Mouse (Mus musculus) layer of hippocampus, adult 9-11 months (tissue): Measurements from ENCODE around the gene Cbx8.

Experiments
- DNase-seq: peaks from one replicate; pipeline ENCODE4 v3.0.0; 2022

The Cbx8 gene

DNA sequence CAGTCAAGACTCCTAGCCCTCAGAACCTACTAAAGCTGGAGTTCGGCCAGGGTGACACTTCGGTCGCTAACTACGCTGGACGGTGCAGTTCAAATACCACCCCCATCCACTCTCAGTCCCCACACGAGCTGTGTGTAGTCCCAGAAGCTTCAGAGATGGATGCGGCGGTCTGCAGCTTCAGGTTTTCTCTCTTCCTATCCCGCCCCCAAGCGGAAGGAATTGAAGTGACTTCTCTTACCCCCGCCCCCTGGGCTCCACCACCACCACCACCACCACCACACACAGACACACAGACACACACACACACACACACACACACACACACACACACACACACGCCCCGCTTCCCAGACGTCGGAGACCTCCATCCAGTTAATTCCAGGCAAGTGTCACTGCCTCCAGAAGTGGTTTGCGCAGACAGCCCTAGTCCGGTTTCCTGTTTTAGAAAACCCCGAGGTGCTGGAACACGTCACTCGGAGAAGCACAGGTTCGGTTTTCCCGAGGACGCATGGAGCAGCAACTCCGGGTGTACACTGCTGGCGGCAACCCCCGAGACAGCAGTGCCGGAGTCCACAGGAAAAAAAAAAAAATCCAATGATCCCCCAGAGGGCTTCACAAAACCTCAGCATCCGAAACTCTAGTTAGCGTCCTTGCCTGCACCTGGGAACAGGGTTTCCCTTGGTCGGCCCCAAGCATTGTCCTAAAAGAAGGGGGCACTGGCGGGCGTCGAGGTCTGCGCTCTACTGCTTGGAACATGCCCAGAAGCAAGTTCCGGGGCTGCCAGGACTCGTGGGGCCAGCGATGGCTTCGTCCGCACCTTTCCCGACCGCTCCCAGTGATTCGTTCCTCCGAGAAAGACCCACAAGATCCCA is 6.7 kb upstream of the Cbx8 start:
- DNase-seq = no peak

DNA sequence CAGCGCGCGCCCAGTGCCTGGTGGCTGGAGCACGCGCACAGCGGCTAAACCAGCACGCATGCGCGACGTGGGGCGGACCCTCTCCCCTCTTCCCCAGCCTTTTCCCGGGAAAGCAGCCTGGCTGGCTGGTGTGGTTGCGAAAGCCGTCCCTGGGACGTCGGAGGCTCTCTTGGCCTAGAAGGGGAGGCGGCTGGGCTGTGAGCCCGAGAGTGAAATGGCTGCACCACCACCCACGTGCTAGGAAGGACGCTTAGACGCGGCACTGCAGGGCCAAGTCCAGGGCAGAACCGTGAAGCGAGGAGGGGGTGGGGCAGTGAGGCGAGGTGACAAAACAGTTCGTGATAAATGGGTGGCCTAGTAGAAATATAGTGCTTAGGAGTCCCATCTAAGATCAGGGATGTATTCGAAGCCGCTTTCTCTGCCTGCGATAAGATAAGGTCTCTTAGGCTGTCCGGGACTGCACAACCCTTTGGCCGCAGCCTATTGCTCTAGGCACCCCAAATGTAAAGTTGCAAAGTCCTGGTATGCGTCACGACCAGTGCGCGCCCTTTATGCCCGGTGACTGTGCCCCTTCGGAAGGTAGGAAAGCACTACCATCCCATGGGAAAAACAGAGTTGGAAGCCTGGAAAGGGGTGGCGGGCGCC is 6.0 kb upstream of the Cbx8 start:
- no peak for DNase-seq

GRCm38 (mm10) chr11:119044551-119045337 is 4.0 kb upstream of the Cbx8 start:
- no peak for DNase-seq

DNA sequence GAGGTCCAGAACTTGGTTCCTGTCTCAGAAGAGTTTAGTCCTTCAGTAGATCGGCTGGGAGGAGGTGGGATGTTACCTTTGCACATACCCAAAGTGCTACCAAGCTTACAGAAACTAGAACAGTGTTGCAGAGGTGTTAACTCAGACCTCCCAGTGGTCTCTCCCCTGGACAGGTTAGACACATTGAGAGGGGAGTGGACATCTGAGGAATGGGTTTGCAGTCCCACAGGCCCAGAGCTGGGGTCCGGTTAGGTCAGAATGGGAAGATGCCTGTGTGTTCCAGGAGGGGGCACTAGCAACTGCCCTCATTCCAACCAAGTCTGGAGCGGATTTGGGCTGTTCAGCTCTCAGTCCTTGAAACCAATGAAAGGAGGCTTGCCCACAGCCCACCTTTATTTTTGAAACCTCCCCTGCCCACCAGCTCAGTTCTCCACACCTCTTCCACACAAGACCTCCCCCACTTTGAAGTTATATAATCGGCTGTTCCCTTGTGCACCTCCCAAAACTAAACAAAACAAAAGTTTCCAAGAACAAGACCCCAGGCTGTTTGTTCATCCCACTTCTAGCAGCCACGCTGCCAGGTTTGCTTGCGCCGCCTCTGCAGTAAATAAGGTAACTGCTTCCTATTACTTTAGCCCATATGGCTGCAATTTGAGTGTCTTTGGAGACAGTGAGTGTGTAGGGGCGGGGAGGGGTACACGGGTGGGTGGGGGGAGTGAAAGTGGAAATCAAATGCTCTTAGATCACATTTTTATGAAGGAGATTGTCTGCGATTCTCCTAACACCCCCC is 3.2 kb upstream of the Cbx8 start:
- no peak for DNase-seq

GRCm38 (mm10) chr11:119043273-119043540 is 2.4 kb upstream of the Cbx8 start:
- no peak for DNase-seq

- DNase-seq = no peak
These were observed 1.9 kb upstream of the Cbx8 start for GRCm38 (mm10) chr11:119042466-119043272.

DNA sequence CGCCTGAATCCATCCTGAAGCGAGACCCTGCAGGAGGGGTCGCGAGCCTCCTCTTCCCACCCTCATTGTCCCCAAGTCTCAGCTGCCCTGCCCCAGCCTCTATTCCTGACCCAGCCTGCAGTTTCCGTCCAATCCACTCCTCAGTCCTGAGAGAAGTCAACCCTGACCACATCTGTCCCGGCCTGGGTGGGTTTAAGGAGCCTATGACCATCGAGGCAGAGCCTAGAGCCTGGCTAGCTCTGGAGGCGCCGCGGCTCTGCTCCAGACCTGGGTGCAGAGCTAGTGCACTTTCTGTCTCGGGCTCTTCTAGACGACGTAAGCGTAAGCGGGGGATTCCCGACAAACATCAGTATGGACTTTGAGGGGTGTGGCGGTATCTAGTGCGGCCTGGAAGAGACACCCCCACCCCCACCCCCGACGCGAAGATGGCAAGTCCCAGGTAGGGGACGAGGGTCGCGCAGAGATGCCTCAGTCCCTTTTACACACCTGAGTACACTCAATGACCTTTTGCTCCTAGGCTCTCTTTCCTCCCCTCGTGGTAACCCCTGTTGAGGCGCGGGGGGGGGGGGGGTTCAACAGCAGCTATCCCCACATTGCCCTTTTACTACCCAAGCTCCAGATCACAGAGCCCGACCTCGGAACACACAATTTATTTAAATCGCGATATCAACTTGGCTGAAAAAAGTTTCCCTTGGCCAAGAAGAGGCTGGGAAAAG is 1.1 kb upstream of the Cbx8 start:
- no peak for DNase-seq

DNA sequence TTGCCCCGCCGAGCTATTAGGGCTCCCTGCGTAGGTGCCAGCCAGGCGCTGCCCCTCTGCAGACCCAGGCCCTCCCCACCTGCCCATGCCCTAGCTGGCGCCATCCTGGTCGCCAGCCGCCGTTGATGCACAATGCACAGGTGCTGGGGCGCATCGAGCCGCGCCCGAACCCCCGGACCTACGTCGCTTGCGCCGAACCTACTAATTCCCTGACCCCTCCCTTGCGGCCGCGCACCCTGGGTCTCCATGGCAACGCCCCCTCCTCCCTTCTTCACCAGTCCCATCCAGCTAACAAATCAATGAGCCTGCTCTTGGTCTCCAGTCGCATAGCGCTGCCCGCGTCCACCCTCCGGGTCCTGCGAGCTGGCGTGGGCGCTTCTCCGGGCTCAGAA is 552 bp upstream of the Cbx8 start:
- DNase-seq = no peak

GRCm38 (mm10) chr11:119039732-119040512 is 847 bp downstream of the Cbx8 start:
- no peak for DNase-seq

- DNase-seq = no peak
These were observed 1.9 kb downstream of the Cbx8 start for GRCm38 (mm10) chr11:119038744-119039484.

DNA sequence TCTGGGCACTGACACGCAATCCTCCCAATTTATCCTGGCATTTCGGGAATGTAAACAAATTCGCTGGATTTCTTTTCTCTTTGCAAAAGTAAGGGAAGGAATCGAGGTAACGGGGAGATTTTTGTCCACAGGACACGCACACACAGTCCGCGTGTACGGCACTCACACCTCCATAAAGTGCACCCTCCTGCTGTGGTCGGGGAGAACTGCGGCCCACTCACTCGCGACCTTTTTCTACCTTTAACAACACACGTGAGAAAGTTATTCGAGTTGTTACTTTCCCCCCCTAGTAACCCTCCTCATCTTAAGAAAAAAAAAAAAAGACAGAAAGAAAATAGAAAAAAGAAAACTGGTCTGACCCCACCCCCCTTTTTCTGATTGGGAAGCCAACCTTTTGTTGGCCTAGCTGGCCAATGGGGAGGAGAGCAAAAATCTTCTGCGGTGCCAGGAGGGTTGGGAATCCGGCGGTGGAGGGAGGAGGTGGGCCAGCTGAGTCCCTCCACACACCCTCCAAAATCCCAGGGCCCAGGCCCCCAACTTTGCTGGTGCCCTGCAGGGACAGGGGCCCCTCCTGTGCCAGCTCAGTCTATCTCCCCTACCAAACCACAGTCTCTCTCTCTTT is 2.9 kb downstream of the Cbx8 start:
- no peak for DNase-seq

DNA sequence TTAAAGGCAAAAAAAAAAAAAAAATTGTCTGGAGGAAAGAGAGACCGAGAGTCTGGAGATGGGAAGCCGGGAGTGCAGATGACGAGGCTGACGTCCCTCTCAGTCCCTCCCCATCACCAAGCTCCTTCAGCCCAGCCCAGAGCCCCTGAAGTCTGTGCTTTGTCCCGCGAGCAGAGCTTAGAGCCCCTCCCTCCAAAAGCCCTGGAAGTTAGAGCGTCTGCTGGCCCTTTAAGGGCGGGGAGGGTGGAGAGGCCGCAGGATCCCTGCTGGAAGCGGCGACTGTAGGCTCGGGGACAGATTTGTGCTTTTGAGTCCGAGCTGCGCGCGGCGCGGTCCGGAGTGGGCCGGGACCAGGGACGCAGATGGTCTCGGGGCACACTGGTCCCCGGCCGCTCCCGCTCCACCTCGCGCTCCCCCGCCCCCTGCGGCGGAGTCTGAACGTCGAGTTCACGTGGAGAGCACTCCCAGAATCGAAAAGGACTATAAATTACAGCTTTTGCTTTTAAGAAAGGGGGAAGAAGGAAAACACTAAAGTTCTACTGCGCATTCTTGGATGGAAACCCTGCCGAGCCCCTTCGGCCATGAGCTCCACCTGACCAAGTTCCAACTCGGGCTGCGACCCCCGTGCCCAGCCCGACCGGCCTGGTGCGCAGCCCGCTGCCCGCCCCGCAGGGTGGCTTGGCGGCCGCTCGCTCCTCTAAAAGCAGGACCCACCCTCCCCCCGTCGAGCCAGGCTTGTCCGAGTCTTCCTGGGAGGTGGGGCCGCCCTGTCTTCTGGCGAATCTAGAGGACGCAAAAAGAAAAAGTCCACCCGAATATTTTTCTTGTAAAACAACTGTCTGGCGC is 3.6 kb downstream of the Cbx8 start:
- DNase-seq = no peak

DNA sequence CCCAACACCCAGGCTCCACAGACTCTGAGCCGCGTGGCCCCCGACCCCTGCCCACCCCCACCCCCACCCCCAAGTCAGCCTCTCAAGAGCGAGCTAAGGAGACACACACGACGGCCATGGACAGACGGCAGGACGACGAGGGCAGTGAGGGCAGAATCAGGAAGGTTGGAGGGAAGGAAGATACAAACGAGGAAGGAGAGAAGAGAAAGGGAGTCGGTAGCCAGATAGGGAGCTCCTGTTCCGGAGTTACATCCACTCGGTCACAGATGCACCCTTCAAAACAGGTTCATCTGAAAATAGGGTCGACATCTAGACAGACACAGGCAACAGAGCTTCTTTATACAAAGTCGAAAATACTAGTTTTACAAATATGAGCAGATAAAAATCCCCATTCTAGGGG is 4.3 kb downstream of the Cbx8 start:
- DNase-seq = no peak

DNA sequence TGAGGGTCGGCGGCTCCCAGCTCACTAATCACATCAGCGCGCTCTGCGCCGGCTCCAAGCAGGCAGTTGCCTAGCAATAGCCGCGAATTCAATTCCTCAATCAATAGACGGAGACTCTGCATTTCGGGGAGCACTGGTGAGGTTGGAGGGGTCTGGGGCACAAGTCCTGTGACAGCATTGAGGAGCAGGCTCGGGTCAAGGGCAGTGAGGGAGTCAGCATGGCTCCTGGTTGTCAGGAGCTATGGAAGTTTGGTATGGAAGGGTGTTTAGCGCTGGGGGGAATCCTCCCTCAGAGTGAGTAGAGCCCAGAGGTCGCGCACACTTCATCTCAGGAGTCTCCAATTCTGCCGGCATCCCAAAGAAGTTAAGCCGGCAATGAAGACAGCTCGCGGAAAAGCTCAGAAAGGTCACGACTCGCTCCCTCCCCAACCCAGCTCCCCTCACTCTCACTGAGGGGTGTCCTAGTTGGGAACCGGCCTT is 5.0 kb downstream of the Cbx8 start:
- no peak for DNase-seq

GRCm38 (mm10) chr11:119035094-119035685 is 5.6 kb downstream of the Cbx8 start:
- DNase-seq = no peak

DNA sequence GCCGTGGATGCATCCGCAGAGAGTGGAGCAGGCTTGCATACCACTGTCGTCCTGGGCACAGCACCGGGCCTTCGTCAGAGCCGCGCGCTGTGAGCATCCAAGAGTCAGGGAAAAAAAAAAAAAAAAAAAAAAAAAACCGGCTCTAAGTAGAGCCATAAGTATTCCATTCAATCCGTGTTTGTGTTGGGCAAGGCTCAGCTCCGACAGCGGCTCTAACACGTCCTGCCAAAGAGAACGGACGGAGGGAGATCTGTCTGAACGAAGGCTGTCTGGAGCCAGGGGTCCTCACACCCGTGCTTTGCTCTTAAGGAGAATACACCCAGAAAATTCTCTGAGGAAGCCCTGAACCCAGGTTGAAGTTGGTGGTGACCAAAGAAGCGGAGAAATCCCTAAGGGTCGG is 6.1 kb downstream of the Cbx8 start:
- DNase-seq = no peak

DNA sequence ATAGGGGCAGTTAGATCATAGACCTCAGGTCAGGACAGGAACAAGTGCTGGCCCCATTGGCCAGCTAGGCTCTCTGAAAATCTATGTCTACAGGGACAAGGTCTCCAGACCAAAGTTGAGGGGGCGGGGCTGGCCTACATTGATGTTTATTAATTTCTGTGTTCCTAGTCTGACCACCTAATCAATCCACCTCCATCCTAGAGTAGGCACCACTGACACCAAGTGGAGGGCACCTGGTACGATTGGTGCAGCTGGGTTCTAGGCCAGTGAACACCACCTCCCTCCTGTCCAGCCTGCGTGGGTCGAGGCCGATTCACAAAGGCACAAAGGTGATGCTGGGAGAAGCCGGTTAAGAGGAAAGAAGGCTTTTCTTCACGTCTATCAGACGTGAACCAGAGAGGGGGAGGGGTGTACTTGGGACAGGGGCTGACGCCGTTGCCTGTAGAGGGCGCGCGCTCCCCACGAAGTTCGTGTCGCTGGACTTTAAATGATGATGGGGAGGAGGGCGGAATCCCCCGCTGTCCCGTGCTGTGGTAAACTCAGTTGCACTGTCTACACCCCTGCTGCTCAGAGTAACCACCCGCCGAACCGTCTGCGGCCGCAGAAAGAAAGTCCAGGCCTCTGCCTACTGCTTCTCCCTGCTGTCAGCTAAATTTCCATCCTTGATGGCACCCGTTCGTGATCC is 6.8 kb downstream of the Cbx8 start:
- no peak for DNase-seq
